Mouse (Mus musculus): ENCODE measurements around the gene Ptpn21.

The Ptpn21 gene

DNA sequence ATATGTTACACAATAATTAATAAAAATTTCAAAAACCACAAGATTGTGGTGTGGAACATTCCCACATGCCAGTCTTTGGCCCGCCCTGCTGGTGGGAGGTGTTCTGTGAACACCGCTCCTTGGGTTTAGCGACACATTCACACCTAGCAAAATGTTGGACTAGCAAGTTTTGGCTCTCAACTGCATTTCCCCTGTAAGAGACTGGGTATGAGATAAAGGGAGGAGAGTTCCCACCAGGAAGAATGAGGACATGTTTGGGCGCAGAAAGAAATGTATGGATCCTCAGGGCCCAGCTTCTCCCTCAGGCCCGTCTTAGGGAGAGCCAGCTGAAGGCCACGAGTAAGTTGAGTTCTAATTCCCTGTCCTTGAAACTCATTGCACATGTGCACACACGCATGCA lies 74.6 kb downstream of the Ptpn21 start:
- DNase-seq (ENCODE audit: low spot score in 2 of 2), result no peak

DNA sequence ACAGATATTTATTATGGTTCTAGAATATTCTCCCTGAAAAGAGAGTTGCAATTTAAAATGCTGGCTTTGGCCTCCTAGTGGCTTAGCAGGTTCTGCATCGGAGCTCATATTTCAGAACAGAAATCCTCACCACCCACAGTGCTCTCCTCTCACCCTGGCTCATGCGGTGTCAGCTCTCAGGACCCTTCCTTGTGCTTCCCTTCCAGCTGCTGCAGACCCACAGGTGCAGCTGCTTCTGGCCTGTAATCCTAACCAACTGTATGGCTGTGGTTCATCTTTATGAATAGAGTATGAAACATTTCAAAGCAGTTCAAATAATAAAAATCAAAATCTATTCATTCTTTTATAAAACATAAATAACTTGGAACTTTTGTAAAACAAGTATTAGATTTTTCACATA lies 80.3 kb downstream of the Ptpn21 start:
- no peak for DNase-seq (ENCODE audit: low spot score in 2 of 2)

DNA sequence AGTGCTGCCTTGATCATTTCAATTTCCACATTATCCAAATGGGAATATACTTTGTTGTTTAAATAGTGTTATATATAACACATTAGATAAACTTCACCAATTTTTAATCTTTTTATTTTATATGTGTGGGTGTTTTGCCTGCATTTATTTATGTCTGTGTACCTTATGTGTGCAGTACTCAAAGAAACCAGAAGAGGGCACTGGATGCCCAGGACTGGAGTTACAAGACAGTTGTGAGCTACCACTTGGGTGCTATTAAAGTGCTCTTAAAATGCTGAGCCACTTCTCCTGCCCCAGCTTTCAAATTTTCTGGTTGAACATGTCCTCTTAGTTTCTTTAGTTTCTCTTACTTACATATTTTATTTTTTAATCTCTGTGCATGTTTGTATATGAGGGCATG lies 92.4 kb downstream of the Ptpn21 start:
- DNase-seq (ENCODE audit: low spot score in 2 of 2), result no peak

DNA sequence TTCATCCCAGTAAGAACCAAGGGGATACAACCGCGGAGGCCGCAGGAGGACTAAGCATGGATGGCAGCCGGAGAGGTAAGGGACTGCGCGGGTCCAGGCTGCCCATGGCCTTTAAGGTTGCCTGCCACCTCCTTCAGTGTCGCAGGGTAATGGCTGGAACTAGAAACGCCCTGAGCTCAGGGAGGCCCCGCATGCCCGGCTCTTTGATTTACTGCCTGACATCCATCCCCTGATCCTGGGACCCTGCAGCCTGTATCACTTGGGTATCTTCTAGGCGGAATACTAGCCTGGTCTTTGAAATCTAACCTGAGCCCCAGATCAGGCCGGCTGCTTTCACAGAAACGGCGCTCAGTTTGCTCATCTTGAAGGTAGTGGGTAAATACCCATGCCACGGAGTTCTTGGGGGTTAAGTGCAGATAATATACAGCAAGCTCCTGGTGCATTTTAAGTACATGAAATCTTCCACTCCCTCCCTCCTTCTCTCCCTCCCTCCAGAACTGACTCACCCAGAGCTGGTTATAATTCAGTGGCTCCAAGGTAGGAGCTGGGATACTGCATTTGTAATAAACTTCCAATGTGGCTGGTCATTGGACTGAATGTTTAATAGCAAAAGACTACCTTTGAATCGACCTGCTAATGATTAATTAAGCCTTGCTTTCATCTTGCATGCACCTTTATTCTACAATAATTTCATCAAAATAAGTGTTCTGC lies 108.8 kb downstream of the Ptpn21 start:
- no peak for DNase-seq (ENCODE audit: low spot score in 2 of 2)

DNA sequence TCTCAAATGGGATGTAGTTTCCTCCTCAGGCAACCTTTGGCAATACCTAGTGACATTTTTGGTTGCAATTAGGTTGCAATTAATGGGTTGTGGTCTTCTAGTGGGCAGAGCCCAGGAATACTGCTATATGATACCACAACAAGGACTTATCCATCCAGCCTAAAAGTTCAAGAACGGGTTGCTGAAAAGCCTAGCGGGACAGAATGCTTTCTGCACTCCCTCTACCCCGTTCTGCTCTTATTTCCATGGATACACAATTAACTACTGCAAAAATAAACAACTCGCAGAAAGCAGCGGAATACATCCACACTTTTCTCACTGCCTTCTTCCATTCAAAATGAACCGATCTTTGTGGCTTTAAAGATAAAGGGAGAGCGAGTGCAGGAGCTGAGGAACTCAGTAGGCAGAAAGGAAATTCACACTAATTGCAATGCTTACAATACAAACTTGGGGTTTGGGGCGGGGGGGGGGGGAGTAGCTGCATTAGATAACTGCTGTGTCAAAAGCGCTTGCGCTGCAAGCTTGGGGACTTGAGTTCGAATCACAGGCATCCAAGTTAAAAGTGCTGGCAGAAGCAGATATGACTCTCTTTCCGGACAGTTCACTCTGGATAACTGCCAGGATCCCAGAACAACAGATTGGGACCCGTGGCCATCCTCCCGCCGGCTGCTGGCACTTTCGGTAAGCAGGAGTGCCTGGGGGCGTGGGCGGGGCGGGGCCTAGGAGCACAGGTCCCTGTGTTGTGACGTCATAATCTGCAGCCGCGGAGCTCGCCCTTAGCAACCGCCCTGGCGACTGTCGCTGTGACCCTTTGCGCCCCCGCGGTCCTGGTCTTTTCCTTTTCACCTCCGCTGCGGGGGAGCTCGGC lies 109.6 kb downstream of the Ptpn21 start, which contains the start of gene Spata7:
Gene Spata7 (plus strand): TSS at position 766 of the 868 bp plus-strand sequence.
- peak; percentile 77 to 80 for DNase-seq (ENCODE audit: low spot score in 2 of 2)
